Mouse (Mus musculus): Measurements from ENCODE around the gene Xrn1.
"Not testable (repeated sequence)": the region's sequence is repeated elsewhere in the genome, so short reads cannot be mapped to it uniquely, and the experiment has no call there.

Gene Xrn1

DNA sequence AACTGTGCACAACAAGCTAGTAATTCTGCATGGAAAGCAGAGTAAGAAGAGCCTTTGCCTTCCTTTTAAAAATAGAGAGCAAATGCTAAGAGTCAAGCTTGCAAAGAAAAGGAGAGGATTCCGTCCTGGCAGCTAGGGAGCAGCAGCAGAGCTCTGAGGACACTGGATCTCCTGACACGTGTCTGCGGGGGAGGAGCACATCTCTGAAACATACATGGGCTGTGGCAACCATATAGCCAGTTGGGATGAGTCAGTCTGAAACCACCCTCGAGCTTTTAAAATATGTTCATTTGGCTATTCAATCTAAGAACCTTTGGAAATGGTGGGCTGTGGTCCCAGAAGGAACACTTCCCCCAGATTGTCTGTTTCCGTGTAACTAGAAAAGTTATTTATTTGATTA, 100.3 kb downstream of the Xrn1 start:
- no peak for DNase-seq (ENCODE audit: low spot score)

DNA sequence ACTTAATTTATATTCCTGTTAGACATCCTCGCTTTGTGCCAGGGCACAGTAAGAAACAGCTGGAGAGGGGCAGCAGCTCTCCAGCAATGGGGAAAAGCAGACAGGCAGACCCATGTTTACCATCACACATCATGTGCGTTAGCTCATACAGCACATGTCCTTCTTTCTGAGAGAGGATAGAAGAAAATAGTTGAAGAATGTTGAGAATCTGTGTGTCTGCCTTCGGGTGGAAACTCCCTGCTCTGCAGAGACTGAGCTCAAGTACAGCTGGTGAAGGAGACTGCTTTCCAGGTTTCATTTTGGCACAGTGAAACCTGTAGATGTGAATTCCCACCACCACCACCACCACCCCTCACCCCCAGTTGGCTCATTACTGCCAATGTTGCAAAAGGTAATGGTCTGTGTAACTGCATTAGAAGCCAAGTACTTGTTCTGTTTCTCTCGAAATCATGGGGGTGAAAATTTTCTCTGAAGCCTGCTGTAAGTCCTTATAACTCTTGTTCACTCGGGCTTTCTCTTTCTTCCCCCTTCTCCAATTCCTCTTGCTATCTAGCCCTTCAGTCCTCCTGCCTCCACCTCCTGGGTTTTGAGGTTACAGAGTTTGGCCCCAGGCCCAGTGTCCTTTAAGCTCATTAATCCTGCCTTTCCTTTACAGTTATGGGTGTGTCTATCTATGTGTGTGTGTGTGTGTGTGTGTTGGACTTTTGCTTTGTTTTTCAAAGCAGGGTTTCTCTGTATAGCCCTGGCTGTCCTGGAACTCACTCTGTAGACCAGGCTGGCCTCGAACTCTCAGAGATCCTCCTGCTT, 102.1 kb downstream of the Xrn1 start:
- DNase-seq (ENCODE audit: low spot score): no peak

GRCm38 (mm10) chr9:96063083-96063802, 108.7 kb downstream of the Xrn1 start:
- no peak for DNase-seq (ENCODE audit: low spot score)

DNA sequence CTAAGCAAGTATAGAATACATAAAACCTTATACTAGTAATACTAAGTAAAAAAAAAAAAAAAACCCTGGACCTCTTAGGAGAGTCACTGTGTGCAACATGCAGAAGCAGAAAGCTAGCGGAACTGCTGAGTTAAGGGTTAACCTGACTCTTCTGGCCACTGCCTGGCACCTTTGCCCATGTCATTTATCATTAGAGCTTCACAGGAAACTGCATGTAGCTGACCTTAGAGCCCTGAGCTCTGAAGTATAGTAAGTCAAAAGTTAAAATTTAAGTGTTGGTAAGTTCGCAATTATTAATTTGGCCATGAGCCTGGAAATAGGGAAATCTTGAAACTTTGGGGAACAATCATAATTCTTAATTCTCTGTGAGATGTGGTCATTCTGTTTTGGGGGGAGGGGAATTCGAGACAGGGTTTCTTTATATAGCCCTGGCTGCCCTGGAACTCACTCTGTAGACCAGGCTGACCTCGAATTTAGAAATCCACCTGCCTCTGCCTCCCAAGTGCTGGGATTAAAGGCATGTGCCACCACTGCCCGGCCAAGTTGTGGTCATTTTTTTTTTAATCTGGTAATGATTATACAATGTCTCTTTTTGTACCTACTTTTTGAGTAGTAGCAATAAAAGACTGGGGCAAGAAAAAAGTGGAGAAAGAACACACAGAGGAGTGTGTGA, 109.4 kb downstream of the Xrn1 start:
- no peak for DNase-seq (ENCODE audit: low spot score)

- no peak for DNase-seq (ENCODE audit: low spot score)
Observed at GRCm38 (mm10) chr9:96067507-96067906, 112.9 kb downstream of the Xrn1 start.

DNA sequence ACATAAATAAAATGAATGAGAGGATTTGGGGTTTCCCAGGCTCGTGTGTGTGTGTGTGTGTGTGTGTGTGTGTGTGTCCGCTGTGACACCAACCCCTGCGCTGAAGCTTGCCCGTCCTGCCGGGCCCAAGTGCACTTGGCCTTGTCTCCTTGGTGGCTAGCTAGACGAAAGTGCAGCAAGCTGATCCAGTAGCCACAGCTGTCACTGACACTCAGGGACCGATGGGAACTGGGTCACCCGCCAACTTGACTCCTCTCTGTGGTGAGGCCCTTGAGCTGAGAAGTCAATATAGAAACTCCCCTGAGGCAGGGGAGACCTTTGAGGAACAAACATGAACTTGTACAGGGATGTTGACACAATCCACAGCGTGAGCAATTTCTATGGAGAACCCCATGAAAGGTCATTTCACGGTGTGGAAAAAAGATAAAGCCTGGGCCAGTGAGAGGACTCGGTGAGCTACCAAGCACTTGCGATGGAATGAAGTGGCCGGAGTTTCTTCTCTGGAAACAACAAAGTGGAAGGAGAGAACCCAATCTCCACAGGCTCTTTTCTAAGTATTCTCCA, 124.3 kb downstream of the Xrn1 start:
- no peak for DNase-seq (ENCODE audit: low spot score)

GRCm38 (mm10) chr9:96085293-96085692, 130.7 kb downstream of the Xrn1 start:
- DNase-seq (ENCODE audit: low spot score): no peak

DNA sequence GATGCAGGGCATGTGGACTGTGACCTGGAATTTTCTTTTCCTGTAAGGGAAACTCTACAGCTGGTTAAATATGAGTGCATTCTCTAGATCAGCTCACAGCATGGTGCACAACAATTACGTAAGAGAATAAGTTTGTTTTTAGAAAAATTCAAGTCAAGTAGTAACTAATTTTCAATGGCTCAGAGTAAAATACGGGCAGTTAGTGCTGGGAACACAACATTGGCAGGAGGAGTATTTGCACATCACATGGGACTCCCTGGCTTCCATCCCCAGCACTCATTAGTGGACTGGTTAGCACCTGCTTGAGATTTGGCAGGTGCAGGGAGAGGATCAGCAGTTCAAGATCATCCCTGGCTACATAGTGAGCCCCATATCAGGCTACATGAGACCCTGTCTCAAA, 133.1 kb downstream of the Xrn1 start:
- DNase-seq (ENCODE audit: low spot score): no peak

DNA sequence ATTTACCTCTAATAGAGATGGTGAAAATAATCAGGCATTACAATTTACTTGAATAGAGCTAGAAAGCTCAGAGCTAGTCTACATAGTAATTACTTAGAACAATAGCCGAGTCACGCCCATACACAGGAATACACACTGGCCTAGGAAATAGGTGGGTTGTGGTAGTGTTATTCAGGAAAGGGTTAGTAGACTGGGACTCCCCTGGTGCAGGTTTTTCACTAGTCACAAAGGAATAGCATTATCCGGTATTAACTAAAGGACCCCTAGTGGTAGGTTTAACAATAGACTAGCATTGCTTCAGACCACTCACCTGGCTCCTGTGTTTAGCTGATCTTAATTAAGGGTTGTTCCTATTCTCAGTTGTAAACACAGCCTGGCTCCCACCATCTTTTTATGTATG, 133.9 kb downstream of the Xrn1 start:
- not testable (repeated sequence) for DNase-seq (ENCODE audit: low spot score)

DNA sequence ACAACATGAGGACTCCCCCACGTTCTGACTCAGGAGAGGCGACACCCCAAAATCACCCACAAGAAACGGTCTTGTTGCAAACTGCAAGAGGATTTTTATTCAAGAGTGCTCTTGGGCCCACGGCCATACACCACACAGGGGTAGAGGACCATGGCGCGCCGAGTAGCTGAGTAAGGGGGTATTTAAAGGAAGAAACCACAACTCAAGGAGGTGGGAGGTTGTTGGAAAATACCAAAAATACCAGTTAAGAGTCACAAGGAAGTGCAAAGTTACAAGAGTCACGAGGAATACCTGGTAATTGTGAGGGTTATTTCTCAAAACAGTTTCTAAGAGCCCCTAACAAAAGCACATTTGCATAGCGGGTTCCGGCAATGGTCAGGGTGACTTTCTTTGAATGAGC, 138.1 kb downstream of the Xrn1 start:
- DNase-seq (ENCODE audit: low spot score): not testable (repeated sequence)

DNA sequence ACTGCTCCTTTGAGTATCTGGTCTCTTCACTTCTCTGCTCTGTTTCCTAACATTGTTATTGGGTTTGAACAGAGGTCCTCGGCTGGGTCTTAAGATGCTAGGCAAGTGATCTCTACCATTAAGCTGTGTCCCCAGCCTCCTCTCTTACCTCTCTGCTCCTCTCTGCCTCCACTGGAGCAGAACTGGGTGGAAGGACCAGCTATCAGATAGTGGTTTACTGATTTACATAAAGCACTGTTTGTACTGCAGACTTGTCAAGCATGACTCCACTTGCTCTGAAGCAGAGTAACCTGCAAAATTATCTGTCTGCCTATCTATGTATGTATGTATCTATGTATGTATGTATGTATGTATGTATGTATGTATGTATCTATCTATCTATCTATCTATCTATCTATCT, 138.7 kb downstream of the Xrn1 start:
- no peak for DNase-seq (ENCODE audit: low spot score)

DNA sequence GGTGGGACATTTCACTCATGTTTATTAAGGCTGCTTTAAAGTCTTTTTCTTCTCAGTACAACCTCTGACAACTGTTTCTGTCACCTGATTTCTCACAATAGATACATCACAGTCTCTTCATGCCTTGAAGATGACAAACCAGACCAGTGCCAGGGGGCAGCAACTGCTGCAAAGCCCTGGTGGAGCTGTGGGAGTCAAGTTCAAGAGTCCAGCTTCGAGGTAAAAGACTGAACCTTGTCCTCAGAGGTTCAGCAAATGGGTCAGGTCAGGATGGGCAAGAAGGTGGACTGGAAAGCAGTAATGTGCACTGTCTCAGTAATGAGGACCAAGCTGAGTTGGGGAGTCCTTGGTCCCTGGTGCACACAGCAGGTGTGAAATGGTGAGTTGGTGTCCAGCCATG, 139.8 kb downstream of the Xrn1 start:
- no peak for DNase-seq (ENCODE audit: low spot score)

GRCm38 (mm10) chr9:96095192-96095591, 140.6 kb downstream of the Xrn1 start:
- DNase-seq (ENCODE audit: low spot score): no peak

DNA sequence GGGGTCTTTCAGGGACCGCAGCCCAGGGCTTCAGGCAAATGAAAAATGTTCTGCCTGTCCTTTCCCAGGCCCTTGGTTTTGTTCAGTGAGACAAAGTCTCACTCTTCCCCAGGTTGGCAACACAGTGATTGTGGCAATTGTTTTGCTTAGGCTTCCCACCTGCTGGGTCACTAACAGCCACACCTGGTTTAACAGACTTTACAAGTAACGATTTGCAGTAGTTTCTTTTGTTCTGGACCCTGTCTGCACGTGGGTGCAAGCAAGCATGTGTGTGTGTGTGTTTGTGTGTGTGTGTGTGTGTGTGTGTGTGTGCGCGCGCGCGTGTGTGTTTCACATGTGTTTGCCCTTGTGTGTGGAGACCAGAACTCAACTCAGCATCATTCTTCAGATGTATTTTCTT, 148.3 kb downstream of the Xrn1 start:
- no peak for DNase-seq (ENCODE audit: low spot score)

All from urinary bladder, postnatal 10 days (tissue).